Mouse (Mus musculus) left cerebral cortex, postnatal 25 days (tissue): Measurements from ENCODE around the gene Rps8. TPM values are rescaled to one million over a fixed set of nuclear protein-coding genes. Genes with fewer than 3 reads are reported as not detected.

Experiments used
- DNase-seq, 2 experiments: peaks; one replicate each; pipeline ENCODE4 v3.0.0; 2022; ENCODE audit warnings: low spot score in 2 of 2, mixed read lengths in 1 of 2
- intact Hi-C: fragments of 180-260 bp; cut with DNase I; formaldehyde crosslinking; loops from one replicate; pipeline ENCODE4 v1.15.1; 2025
- total RNA-seq, 2 experiments: library from RNA; stranded (reverse); gene quantifications; 2 replicates each; pipeline ENCODE4 v1.2.3; 2021

The Rps8 gene
- total RNA-seq, 2 experiments from 2014 or later, result 452 to 469 TPM

DNA sequence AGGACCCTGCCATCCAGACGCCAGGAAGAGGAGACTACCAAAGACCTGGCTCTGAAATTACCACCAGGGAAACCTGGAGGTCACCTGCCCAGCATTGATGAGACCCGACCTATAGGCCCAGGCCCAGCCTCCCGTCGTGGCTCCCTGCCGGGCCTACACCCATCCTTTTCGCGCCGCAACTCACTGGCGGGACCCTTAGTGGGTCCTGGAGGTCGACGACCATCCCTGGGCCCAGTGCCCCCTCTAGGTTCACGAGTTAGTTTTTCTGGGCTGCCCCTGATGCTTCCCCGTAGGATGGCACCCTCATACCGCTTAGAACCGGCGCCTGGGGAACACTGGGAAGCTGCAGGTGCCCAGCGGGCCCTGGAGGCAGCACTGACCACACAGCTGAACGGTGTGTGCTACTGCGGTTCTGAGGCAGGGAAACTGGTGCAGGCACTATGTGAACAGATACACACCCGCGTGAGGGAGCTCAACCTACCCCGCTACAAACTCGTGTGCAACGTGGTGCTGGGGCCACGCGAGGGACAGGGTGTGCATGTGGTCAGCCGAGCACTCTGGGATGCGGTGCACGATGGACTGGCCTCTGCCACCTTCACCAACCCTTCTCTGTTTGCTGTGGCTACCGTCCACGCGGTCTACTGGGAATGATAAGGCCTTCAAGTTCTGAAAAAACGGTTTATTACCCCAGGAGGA is 27.9 kb downstream of the Rps8 start:
- intact Hi-C loops, result no loop called here
- no peak for DNase-seq

DNA sequence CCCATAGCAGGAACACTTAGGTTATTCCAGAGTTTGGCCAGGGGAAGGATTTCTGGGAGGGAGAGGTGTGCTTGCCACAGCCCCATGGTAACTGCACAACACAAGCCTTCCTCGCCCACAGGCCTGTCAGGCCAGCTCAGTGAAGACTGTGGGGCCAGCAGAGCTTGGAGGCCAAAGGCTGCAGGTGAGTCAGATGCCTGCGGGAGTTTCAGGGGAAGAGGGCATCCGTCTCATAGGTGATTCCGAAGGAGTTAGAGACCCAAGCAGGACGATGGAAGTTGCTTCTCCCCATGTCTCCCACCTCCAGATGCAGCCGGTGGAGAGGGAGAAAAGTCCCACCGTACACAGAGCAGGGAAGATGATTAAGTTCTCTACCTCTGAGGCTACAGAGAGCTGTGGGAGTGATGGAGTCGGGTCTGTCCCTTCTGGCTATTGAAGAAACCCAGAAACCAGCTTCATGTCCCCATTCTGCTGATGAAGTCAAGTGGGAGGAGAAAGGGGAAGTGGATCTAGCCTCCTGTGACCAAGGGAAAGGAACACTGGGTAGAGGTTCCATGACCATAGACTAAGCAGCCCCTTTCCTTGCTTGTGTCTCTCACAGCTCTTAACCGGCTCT is 29.3 kb downstream of the Rps8 start, which contains the start of gene Tctex1d4:
TSS of gene Tctex1d4 (plus strand) at position 120 of the 616 bp plus-strand sequence.
- intact Hi-C loops, result no loop called here
- no peak for DNase-seq

DNA sequence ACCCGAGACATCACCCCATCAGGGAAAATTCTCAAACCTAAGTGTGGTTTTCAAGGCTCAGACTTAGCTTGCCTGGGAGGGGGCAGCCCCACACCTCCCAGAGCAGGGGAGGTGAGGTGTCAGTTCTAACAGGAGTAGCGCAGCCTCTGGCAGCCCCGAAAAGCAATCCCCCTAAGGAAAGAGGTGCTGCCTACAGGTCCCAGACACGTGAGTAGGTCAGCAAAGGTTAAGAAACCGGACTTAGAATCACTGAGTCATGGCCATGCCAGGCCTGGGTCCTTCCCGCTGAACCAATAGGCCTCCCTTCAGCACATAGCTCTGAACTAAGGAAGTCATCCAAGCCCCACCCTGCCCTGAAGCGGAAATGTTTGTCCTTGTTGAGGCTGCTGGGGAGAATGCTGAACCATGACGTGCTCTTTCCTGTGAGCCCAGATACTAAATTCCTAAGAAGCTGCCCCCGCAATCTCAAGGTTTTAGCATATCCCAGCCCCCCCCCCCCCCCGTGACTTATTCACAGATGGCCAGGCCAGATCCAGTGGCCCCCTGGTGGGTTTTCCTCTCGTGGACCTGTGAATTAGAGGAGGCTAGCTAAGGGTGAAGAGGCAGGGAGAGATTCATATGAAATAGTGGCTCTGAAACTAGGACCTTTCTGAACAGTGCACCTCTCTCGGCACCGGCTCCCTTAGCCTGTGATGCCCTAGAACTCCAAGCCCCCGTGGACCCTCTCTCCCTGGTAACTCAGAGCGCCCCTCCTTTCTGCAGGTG is 30.0 kb downstream of the Rps8 start:
- intact Hi-C loops, result no loop called here
- DNase-seq, result peak; percentile 45 to 53

DNA sequence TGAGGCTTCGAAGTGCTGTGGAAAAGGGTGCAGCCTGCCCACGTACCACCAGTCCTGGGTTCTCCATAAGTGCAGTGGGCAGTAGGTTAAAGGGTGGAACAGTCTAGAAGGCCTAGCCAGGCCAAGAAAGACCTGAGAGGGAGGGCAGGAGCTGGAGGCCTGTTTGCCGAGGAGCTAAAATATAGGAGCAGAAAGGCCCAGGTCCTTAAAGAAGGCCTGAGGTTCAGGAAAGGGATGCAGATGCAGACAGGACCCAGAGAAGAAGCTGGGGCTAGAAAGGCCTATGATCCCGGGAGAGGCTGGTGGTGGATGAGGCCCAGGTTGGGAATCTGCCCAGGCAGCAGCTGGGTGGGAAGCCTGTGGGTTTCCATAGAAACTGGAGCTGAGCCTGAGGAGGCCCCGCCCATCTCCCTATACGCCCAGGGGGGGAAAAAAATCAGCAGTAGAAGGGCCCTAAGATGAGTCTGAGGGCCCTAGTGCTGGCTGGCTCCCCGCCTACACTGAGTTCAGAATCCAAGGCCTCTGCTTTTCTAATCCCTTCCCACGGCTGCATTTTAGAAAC is 30.6 kb downstream of the Rps8 start, which contains the start of gene Btbd19:
TSS of gene Btbd19 (minus strand) at position 378 of the 562 bp plus-strand sequence.
- peak; percentile 70 to 89 for DNase-seq
- intact Hi-C loops, result no loop called here

DNA sequence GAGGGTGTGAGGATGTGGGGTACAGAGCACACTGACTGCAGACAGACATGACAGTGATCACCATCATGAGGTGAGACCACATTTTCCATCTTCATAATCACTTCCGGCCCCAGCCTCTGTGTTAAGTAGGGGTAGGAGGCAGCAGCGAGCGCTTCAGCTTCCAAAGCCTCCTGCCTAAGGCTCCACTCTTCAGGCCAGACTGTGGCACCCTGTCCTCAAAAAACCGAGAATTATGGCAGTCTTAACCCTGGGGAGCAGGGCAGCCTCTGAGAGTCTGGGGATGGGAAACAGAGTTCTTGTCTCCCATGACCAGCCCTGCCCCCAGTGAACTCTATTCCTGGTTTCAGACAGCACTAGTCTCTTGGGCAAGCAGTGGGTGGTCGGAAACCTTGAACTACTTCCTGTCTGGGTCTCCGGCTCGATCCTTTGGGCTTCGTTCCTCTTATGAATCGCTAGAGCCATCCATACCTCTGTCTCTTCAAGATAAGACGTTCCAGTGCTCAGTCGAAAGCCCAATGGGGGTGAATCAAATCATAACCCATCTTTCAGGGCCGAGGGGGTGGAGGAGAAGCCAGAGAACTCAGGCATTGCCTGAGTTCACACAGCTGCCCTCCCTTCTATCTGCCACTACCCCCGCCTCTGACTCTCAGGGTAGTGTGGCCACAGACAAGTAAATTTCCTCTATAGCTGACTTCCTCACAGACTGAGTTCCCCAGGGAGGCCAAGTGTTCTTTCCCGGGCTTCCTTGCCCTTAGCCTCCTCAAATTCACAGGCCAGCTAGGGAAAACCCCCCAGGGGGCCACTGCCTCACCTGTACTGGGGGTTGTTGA is 31.3 kb downstream of the Rps8 start:
- intact Hi-C loops, result loop anchor here (5.0 kb wide), 1 partner anchor 402 kb away; the partner anchor contains the start of gene Tesk2
- DNase-seq, result peak in 1 of 2 experiments; percentile 59

DNA sequence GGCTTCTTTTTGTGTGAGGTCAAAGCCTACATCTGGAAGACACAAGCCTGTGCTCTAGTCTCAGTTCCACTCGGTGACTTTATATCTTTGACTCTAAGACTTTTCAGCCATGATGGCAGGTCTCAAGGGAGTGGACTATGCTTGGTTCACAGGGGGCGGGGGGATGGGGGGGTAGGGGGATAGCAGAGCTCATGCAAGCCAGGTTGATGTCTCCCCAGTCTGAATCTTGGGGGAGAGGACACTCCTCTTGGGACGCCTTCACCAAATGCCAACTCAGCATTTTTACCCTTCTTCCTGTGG is 31.9 kb downstream of the Rps8 start:
- intact Hi-C loops, result loop anchor here (5.0 kb wide), 1 partner anchor 402 kb away; the partner anchor contains the start of gene Tesk2
- no peak for DNase-seq

DNA sequence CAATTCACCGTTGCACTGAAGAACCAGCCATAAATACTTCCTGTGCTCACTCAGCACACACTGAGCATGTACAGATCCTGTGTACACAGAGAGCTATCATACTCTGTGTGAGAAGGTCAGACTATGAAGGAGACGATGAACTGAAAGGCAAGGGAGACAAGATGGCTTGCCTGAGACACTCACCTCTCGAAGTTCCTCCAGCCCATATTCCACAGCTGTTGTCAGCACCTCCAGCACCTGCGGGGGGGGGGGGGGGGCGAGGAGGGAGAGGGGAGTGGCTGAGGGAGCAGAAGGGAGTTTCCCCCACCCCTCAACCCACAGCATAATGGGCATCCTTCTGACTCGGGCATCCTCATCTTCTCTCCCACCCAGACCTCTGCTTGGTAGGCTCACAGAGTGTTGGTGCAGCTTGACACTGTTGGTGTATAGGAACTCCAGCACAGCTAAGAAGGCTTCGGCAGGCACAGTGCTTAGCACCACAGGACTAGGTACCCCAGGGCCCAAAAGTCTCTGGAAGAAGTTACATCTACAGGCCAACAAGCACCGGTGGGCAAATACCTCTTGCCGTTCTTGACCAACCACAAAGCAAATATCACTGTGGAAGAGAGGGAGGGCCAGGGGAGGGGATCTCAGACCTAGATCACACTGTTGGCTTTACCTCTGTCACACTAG is 32.4 kb downstream of the Rps8 start:
- DNase-seq, result no peak
- intact Hi-C loops, result loop anchor here (5.0 kb wide), 1 partner anchor 401 kb away; the partner anchor contains the start of gene Tesk2

DNA sequence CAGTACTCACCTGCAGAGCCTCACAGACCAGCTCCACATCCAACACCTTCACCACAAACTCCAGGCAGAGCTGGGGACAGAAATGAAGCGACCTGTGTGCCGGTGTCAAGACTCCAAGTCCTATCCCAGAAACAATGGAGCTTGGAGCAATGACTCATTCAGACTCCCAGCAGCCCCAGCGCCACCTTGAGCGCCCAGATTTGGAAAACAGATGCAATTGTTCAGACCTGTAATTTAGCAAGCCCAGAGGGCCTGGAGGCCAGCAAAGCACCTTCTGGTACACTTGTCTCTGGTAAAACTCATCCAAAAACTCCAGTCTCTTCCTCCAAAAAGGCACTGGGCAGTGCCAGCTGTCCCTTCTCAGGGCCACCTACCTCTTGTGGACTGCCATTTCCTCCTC is 33.8 kb downstream of the Rps8 start:
- intact Hi-C loops, result loop anchor here (5.0 kb wide), 1 partner anchor 400 kb away; the partner anchor contains the start of gene Tesk2

DNA sequence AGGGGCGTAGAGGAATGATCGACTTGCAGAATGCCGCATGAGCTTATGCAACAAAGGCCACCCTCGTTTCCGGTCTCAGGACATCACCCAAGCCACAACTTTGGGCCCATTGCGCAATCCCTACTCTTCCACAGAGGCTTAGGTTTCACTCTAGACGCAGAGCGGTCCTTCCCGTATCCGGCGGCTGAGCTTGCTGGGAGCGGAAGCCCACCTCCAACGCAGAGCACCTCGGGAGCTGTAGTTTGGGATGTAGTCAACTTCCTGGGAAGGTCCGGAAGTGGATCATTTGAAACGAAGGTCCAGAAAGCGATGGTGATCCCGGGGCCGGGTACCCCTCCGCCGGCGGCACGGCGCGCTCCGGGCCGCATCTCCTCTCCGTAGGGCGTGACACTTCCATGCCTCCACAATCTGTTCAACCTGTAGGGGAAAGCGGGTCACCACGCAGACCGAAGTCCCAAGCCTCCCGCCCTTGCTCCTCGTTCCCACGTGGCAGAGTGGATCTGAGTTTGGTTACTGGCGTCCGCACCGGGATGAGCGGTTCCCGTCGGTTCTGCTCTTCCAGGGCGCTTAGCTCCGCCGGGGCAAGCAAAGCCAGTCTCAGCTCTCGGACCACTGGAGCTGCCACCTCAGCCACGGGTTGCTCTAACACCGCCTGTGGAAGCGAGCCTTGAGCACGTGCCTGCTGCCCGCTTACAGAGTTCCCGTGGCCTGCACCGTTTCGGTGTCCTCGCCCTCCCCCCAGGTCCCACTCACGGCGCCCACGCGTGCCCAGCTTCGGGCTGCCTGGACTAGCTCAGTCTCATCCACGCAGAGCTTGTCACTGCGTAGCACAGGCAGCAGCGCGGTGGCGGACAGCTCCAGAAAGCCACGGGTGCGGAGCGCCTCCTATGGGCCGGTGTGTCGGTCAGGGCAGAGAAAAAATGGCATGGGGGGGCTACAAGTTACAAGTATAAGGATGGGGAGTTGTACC is 35.3 kb downstream of the Rps8 start:
- peak; percentile 94 to 98 for DNase-seq
- intact Hi-C loops, result loop anchor here (2.0 to 5.0 kb wide), 2 partner anchors 126 to 398 kb away; partner anchors contain the start of genes Hectd3, Tesk2 and Urod

More for the DNA sequence above, 33.8 kb downstream of the Rps8 start:
- DNase-seq, result no peak

DNA sequence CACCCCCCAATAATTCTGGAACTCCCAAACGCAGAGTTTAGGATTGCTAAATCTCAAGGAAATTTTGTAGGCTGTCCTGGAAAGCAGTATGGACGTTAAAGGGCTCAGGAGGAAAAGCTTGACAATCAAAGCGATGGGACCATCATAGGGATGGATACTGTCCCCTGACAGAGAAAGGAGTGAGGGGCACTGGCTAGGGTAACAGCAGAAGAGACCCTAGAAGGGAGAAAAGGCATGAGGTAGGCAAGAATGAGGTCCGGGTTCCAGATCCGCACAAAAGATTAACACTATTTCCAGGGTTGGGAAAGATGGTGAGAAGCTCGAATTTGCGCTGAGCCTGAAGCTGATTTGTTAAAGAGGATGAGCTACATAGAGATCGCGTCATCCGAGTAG is 36.0 kb downstream of the Rps8 start:
- DNase-seq, result no peak
- intact Hi-C loops, result loop anchor here (2.0 to 5.0 kb wide), 2 partner anchors 125 to 398 kb away; partner anchors contain the start of genes Hectd3, Tesk2 and Urod

DNA sequence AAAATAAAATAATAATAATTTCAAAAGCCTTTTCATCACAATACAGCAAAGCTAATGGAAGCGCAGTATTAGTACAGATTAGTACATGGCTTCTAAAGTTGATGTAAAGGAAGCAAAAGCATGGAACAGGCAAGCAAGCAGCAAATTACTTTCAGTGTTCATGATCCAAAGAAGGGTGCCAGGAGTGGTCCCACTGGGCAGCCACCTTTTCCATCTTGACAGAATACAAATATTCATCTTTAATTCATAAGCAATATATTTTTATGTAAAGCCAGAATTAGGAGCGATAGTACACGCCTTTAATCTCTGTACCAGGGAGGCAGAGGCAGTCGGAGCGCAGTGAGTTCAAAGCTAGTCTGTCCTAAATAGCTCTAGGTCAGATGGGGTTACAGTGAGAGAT is 36.4 kb downstream of the Rps8 start:
- no peak for DNase-seq
- intact Hi-C loops, result loop anchor here (2.0 to 5.0 kb wide), 2 partner anchors 125 to 397 kb away; partner anchors contain the start of genes Hectd3, Tesk2 and Urod

DNA sequence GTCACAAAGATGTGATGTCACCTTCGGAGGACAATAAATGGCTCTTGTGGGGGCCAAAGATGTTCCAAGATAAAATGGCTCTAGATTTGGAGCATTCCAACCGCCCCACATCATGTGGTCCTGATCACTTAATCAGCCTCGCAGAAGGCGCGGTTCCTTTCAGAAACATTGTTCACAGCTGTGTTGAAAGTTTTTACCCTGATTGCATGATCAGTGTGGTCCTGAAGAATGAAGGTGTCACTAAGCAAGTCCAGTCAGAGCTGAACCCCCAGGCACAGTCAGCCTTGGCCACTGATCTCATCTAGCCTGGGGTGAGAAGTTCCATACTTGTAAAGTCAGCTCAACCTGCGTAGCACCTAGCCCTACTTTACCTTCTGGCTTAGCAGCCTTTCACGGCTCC is 38.1 kb downstream of the Rps8 start:
- no peak for DNase-seq
- intact Hi-C loops, result no loop called here

DNA sequence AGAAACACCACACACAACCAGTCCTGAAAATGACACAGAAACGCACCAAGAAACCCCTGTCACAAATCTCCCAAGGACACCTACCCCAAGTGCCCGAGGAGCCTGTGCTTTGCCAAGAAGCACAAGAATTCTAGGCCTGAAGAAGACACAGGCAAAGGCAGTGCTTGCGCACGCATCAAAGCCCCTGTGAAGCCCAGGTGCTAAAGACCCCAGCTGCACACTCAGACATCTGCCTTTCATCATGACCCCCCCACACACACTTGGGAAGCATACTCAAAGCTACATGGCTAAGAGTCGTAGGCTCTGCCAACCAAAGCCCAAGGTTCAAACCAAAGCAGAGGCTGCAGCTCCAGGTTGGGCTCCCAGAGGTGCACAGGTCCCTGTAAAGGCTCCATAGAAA is 40.5 kb downstream of the Rps8 start:
- DNase-seq, result no peak
- intact Hi-C loops, result no loop called here

DNA sequence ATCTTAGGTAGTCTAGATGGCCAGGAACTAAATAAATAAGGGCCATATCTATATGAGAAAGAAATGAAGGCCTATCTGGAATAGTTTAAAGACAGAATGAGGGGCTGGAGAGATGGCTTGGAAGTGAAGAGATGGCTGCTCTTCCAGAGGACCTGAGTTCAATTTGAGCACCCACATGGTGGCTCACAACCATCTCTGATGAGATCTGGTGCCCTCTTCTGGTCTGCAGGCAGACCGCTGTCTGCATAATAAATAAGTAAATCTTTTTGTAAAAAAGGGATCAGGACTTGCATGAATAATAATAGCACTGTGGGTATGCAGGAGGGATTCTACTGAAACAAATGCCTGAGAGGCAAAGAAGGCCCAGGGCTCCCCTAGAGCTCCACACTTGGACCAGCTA is 42.8 kb downstream of the Rps8 start:
- no peak for DNase-seq
- intact Hi-C loops, result no loop called here

DNA sequence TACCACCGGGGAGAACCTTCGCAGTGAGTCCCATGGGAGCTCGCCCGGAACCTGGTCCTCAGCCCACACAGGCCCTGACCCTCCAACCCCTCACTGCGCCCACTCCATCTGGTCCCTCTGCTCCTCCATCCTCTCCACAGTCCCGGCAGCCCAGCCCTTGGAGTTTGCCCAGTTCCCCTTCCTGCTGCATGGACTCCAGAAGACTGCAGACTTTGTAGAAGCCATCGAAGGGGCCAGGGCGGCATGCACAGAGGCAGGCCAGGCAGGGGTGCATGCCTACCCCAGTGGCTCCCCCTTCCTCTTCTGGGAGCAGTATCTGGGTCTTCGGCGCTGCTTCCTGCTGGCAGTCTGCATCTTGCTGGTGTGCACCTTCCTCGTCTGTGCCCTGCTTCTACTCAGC is 45.1 kb downstream of the Rps8 start:
- intact Hi-C loops, result no loop called here
- no peak for DNase-seq

DNA sequence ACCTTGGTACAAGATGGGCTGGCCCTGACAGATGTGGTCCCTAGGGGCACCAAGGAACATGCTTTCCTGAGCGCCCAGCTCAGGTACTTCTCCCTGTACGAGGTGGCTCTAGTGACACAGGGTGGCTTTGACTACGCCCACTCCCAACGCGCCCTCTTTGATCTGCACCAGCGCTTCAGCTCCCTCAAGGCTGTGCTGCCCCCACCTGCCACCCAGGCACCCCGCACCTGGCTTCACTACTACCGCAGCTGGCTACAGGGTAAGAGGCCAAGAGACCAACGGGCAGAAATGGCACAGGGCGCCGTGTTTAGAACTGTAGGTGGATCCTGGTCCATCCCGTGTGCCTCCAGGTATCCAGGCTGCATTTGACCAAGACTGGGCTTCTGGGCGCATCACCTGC is 45.8 kb downstream of the Rps8 start:
- no peak for DNase-seq
- intact Hi-C loops, result no loop called here

DNA sequence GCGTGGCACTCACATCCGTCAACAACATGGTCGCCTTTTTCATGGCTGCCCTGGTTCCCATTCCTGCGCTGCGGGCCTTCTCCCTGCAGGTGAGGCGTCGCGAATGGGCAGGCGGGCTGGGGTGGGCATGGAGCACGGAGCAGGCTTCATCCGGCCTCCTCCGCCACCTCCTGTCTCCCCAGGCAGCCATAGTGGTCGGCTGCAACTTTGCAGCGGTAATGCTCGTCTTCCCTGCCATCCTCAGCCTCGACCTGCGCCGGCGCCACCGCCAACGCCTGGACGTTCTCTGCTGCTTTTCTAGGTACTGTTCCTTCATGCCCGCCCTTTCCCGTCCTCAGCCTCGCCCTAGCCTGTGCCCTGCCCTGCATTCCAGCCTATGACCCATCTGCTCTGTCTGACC is 46.7 kb downstream of the Rps8 start:
- no peak for DNase-seq
- intact Hi-C loops, result no loop called here

DNA sequence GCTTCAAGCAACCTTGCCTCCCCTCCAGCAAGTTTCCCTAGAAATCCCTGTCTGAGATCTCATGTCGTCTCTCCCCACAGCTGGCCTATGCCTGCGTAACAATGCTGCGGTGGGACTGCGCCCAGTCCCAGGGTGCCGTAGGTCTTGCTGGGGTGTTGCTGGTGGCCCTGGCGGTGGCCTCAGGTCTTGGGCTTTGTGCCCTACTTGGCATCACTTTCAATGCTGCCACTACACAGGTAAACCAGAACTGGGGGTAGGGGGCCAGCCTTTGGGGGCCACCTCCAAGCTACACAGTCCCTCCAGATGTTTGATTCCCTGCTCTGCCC is 47.6 kb downstream of the Rps8 start:
- no peak for DNase-seq

More for the DNA sequence above, 47.6 kb downstream of the Rps8 start:
- intact Hi-C loops, result no loop called here
